Mouse (Mus musculus) ovary, postnatal 36 days (tissue): ENCODE measurements around the gene Plekhg3.
A peak's percentile ranks its signal among the peaks of the same experiment; 100 is the strongest.

Experiments
- DNase-seq: peaks from one replicate; pipeline ENCODE4 v3.0.0; 2022; ENCODE audit warnings: low spot score, mixed read lengths

Gene Plekhg3

GRCm38 (mm10) chr12:76530580-76531139 lies at the start of gene Plekhg3:
Gene Plekhg3, plus strand, starts transcription at chr12:76530891.
- DNase-seq: no peak

GRCm38 (mm10) chr12:76482446-76482845 lies 48.2 kb upstream of the Plekhg3 start:
- DNase-seq: no peak

GRCm38 (mm10) chr12:76482948-76483347 lies 47.7 kb upstream of the Plekhg3 start:
- DNase-seq: no peak

- DNase-seq: no peak
Observed at GRCm38 (mm10) chr12:76484881-76485280, 45.8 kb upstream of the Plekhg3 start.

GRCm38 (mm10) chr12:76485381-76485780 lies 45.3 kb upstream of the Plekhg3 start:
- no peak for DNase-seq

- no peak for DNase-seq
Observed at GRCm38 (mm10) chr12:76486943-76487342, 43.7 kb upstream of the Plekhg3 start.

- no peak for DNase-seq
Observed at GRCm38 (mm10) chr12:76490798-76491197, 39.9 kb upstream of the Plekhg3 start.

- DNase-seq: no peak
Observed at GRCm38 (mm10) chr12:76493462-76493861, 37.2 kb upstream of the Plekhg3 start.

GRCm38 (mm10) chr12:76495381-76495780 lies 35.3 kb upstream of the Plekhg3 start:
- no peak for DNase-seq

GRCm38 (mm10) chr12:76496324-76496723 lies 34.4 kb upstream of the Plekhg3 start:
- DNase-seq: peak; percentile 42

GRCm38 (mm10) chr12:76499276-76499675 lies 31.4 kb upstream of the Plekhg3 start:
- no peak for DNase-seq

GRCm38 (mm10) chr12:76500055-76500454 lies 30.6 kb upstream of the Plekhg3 start:
- DNase-seq: no peak

GRCm38 (mm10) chr12:76500896-76501295 lies 29.8 kb upstream of the Plekhg3 start:
- DNase-seq: no peak

GRCm38 (mm10) chr12:76502981-76503380 lies 27.7 kb upstream of the Plekhg3 start:
- no peak for DNase-seq

- peak; percentile 56 for DNase-seq
Observed at GRCm38 (mm10) chr12:76506522-76506921, 24.2 kb upstream of the Plekhg3 start.

GRCm38 (mm10) chr12:76507791-76508190 lies 22.9 kb upstream of the Plekhg3 start:
- no peak for DNase-seq

GRCm38 (mm10) chr12:76508909-76509440 lies 21.7 kb upstream of the Plekhg3 start:
- DNase-seq: no peak

GRCm38 (mm10) chr12:76512731-76513130 lies 18.0 kb upstream of the Plekhg3 start:
- DNase-seq: peak; percentile 45

GRCm38 (mm10) chr12:76514842-76515241 lies 15.8 kb upstream of the Plekhg3 start:
- no peak for DNase-seq

- DNase-seq: no peak
Observed at GRCm38 (mm10) chr12:76518000-76518399, 12.7 kb upstream of the Plekhg3 start.

GRCm38 (mm10) chr12:76518909-76519842 lies 11.5 kb upstream of the Plekhg3 start:
- no peak for DNase-seq

GRCm38 (mm10) chr12:76523654-76524053 lies 7.0 kb upstream of the Plekhg3 start:
- DNase-seq: no peak

- no peak for DNase-seq
Observed at GRCm38 (mm10) chr12:76524915-76525314, 5.8 kb upstream of the Plekhg3 start.
